Mouse (Mus musculus): ENCODE measurements around the gene Elmsan1. TPM values are rescaled to one million over a fixed set of nuclear protein-coding genes. Genes with fewer than 3 reads are reported as not detected.
"Not testable (repeated sequence)": the region's sequence is repeated elsewhere in the genome, so short reads cannot be mapped to it uniquely, and the experiment has no call there.

The Elmsan1 gene
- total RNA-seq (2021) = 10 to 100 TPM; 15.7 to 16.9 TPM
- long read RNA-seq, experiment 1, partial matches to known transcripts = 1 of 6 reads
- long read RNA-seq, experiment 1, other reads (novel, unspliced or antisense) = 5 of 6 reads
- long read RNA-seq, experiment 2, partial matches to known transcripts = 2 of 5 reads
- long read RNA-seq, experiment 2, other reads (novel, unspliced or antisense) = 3 of 5 reads

- DNase-seq = peak; percentile 86 to 87
- intact Hi-C loops (cut with DNase I) = loop anchor here (2.0 to 5.0 kb wide), 2 partner anchors 24 to 41 kb away; no protein-coding TSS in a partner anchor
These were observed at the start of gene Elmsan1 for GRCm38 (mm10) chr12:84218289-84219120. Gene Elmsan1 (minus strand): TSS chr12:84218881.

GRCm38 (mm10) chr12:84267264-84267663 is 48.6 kb upstream of the Elmsan1 start:
- no peak for DNase-seq
- intact Hi-C loops (cut with DNase I) = no loop called here

GRCm38 (mm10) chr12:84260363-84260762 is 41.7 kb upstream of the Elmsan1 start:
- DNase-seq = no peak
- intact Hi-C loops (cut with DNase I) = no loop called here

- intact Hi-C loops (cut with DNase I) = no loop called here
- no peak for DNase-seq
These were observed 36.2 kb upstream of the Elmsan1 start for GRCm38 (mm10) chr12:84254886-84255285.

- no peak for DNase-seq
- intact Hi-C loops (cut with DNase I) = no loop called here
These were observed 34.1 kb upstream of the Elmsan1 start for GRCm38 (mm10) chr12:84252811-84253210.

- DNase-seq = peak; percentile 73 to 83
- intact Hi-C loops (cut with DNase I) = loop anchor here (1.0 to 10.0 kb wide), 3 partner anchors 88 to 274 kb away; partner anchors contain the start of gene Pnma1
These were observed 30.5 kb upstream of the Elmsan1 start for GRCm38 (mm10) chr12:84249217-84249616.

- DNase-seq = no peak
- intact Hi-C loops (cut with DNase I) = loop anchor here (1.0 to 10.0 kb wide), 3 partner anchors 25 to 271 kb away; no protein-coding TSS in a partner anchor
These were observed 27.0 kb upstream of the Elmsan1 start for GRCm38 (mm10) chr12:84245683-84246082.

GRCm38 (mm10) chr12:84243076-84243770 is 24.5 kb upstream of the Elmsan1 start:
- no peak for DNase-seq
- intact Hi-C loops (cut with DNase I) = loop anchor here (10.0 kb wide), 1 partner anchor 268 kb away; no protein-coding TSS in a partner anchor

- intact Hi-C loops (cut with DNase I); DNase-seq: not testable (repeated sequence)
These were observed 18.4 kb upstream of the Elmsan1 start for GRCm38 (mm10) chr12:84237036-84237435.

GRCm38 (mm10) chr12:84235981-84236752 is 17.5 kb upstream of the Elmsan1 start:
- intact Hi-C loops (cut with DNase I) = no loop called here
- no peak for DNase-seq

- DNase-seq = no peak
- intact Hi-C loops (cut with DNase I) = no loop called here
These were observed 16.9 kb upstream of the Elmsan1 start for GRCm38 (mm10) chr12:84235577-84235976.

- DNase-seq = no peak
- intact Hi-C loops (cut with DNase I) = no loop called here
These were observed 14.9 kb upstream of the Elmsan1 start for GRCm38 (mm10) chr12:84233488-84234100.

GRCm38 (mm10) chr12:84226117-84226840 is 7.6 kb upstream of the Elmsan1 start:
- no peak for DNase-seq
- intact Hi-C loops (cut with DNase I) = no loop called here

- peak; percentile 51 to 63 for DNase-seq
- intact Hi-C loops (cut with DNase I) = no loop called here
These were observed 3.8 kb upstream of the Elmsan1 start for GRCm38 (mm10) chr12:84222405-84222961.

- DNase-seq = no peak
- intact Hi-C loops (cut with DNase I) = loop anchor here (2.0 kb wide), 1 partner anchor 26 kb away; no protein-coding TSS in a partner anchor
These were observed 2.5 kb upstream of the Elmsan1 start for GRCm38 (mm10) chr12:84220951-84221891.

- no peak for DNase-seq
- intact Hi-C loops (cut with DNase I) = loop anchor here (2.0 kb wide), 1 partner anchor 26 kb away; no protein-coding TSS in a partner anchor
These were observed 1.8 kb upstream of the Elmsan1 start for GRCm38 (mm10) chr12:84220515-84220914.

- intact Hi-C loops (cut with DNase I) = loop anchor here (2.0 to 5.0 kb wide), 2 partner anchors 24 to 42 kb away; no protein-coding TSS in a partner anchor
- peak in 1 of 2 experiments; percentile 22 for DNase-seq
These were observed 460 bp upstream of the Elmsan1 start for GRCm38 (mm10) chr12:84219121-84219561.

Data from heart, postnatal 14 days (tissue).